Mouse (Mus musculus) layer of hippocampus, adult 8-10 months (tissue): ENCODE measurements at regions not wholly inside any gene's neighbourhood (a gene's known extent, or its start where the extent isn't known, plus 50 kb on each side); places are given as distances from the start of the nearest gene placed in this dataset.
"Not testable (repeated sequence)": the region's sequence is repeated elsewhere in the genome, so short reads cannot be mapped to it uniquely, and the experiment has no call there.

Experiments
- DNase-seq, 2 experiments: peaks; one replicate each; pipeline ENCODE4 v3.0.0; 2022; ENCODE audit warnings: low spot score in 2 of 2

GRCm38 (mm10) chr15:19458485-19458884, 639.7 kb downstream of the Cdh10 start:
- DNase-seq, result no peak

GRCm38 (mm10) chr15:19473521-19473920, 654.8 kb downstream of the Cdh10 start:
- DNase-seq, result no peak

GRCm38 (mm10) chr15:19493556-19493955, 674.8 kb downstream of the Cdh10 start:
- not testable (repeated sequence) for DNase-seq

GRCm38 (mm10) chr15:19519377-19519776, 700.6 kb downstream of the Cdh10 start:
- no peak for DNase-seq

- no peak for DNase-seq
Measured at GRCm38 (mm10) chr15:19540676-19541075, 721.9 kb downstream of the Cdh10 start.

GRCm38 (mm10) chr15:19549757-19550156, 731.0 kb downstream of the Cdh10 start:
- DNase-seq, result no peak

- no peak for DNase-seq
Measured at GRCm38 (mm10) chr15:19584769-19585168, 766.0 kb downstream of the Cdh10 start.

GRCm38 (mm10) chr15:19585281-19585680, 766.5 kb downstream of the Cdh10 start:
- no peak for DNase-seq

GRCm38 (mm10) chr15:19593746-19594145, 775.0 kb downstream of the Cdh10 start:
- DNase-seq, result peak; percentile 9 to 33

GRCm38 (mm10) chr15:19622367-19622766, 803.6 kb downstream of the Cdh10 start:
- DNase-seq, result not testable (repeated sequence)

GRCm38 (mm10) chr15:19667380-19667779, 781.7 kb upstream of the Cdh12 start:
- no peak for DNase-seq

GRCm38 (mm10) chr15:19675545-19675944, 773.5 kb upstream of the Cdh12 start:
- DNase-seq, result no peak

- DNase-seq, result no peak
Measured at GRCm38 (mm10) chr15:19687239-19687638, 761.8 kb upstream of the Cdh12 start.

- no peak for DNase-seq
Measured at GRCm38 (mm10) chr15:19711764-19712163, 737.3 kb upstream of the Cdh12 start.
